Mouse (Mus musculus) thymus, adult 2 months (tissue): ENCODE data around the gene Cmc2. TPM values are rescaled to one million over a fixed set of nuclear protein-coding genes. Genes with fewer than 3 reads are reported as not detected.

Experiments used
- DNase-seq: peaks from one replicate; pipeline ENCODE4 v3.0.0; 2021
- H3K27ac ChIP-seq: fragments of 200-500 bp; 2 replicates; pipeline ENCODE4 v1.5.1; 2012; ENCODE audit warnings: low read length, control low read depth; ENCODE audit not compliant: control insufficient read depth, insufficient read depth
- H3K27me3 ChIP-seq: fragments of 200-500 bp; 2 replicates; pipeline ENCODE4 v1.6.1; 2012; ENCODE audit warnings: mild to moderate bottlenecking, low read length, moderate library complexity, mixed read lengths; ENCODE audit not compliant: control insufficient read depth, insufficient read depth
- H3K36me3 ChIP-seq: fragments of 200-500 bp; 2 replicates; pipeline ENCODE4 v1.6.1; 2012; ENCODE audit warnings: mild to moderate bottlenecking, low read length, moderate library complexity; ENCODE audit not compliant: control insufficient read depth, insufficient read depth
- H3K4me1 ChIP-seq: fragments of 200-500 bp; replicated peaks from 2 replicates; pipeline ENCODE4 v1.6.1; 2012; ENCODE audit warnings: low read length; ENCODE audit not compliant: control insufficient read depth, insufficient read depth
- H3K4me3 ChIP-seq: fragments of 200-500 bp; 2 replicates; pipeline ENCODE4 v1.5.1; 2012; ENCODE audit warnings: mild to moderate bottlenecking, low read length, control low read depth, moderate library complexity; ENCODE audit not compliant: control insufficient read depth, insufficient read depth
- CTCF ChIP-seq: fragments of 200-500 bp; IDR thresholded peaks from 2 replicates; pipeline ENCODE4 v1.5.1; 2012; ENCODE audit warnings: mild to moderate bottlenecking, control low read depth, low read length, moderate library complexity, borderline replicate concordance; ENCODE audit not compliant: control insufficient read depth, poor library complexity, insufficient read depth; ENCODE audit errors: extremely low read depth
- POLR2A ChIP-seq: fragments of 200-500 bp; IDR thresholded peaks from 2 replicates; pipeline ENCODE4 v1.6.1; 2012; ENCODE audit warnings: mild to moderate bottlenecking, low read length, control low read depth, moderate library complexity; ENCODE audit not compliant: control insufficient read depth, poor library complexity, insufficient read depth; ENCODE audit errors: extremely low read depth
- WGBS: fragments of 180-500 bp; shearing (Covaris S2); methylation state at CpG from one replicate; pipeline ENCODE4 v1.1.7; 2018; 5-methylcytosine and 5-hydroxymethylcytosine counted together
- polyA plus RNA-seq: library from polyadenylated mRNA; depleted of rRNA; stranded (reverse); fragments of >200 nt; gene quantifications from 2 replicates; pipeline ENCODE4 v1.2.3, GENCODE M21; 2012; rRNA removed

Cmc2 gene
- polyA plus RNA-seq, 1 experiment, result 18.9 TPM

DNA sequence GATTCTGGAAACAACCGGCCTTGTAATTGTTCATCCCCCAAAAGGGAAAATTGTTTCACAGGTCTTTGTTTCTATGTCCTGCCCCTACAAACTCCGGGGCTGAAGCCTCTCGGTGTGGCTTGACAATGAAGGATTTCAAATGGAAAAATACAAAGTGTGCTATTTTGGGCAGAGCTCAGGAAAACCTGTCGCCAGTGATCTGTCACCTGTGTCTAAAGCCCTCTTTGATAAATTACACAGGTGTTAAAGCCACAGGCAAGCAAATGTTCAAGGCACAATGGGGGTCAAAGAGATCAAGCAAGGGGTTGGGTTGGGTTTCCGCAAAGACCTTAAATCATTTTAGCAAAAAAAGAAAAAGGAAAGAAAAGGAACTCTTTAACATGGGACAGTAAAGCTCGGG is 78.6 kb downstream of the Cmc2 start:
- H3K4me3 ChIP-seq, result no peak overlapping the region
- WGBS, result 64% methylated on average over 6 of the region's 6 CpGs
- TF ChIP-seq CTCF (no peak), POLR2A (no peak)
- no peak for DNase-seq
- no peak overlapping the region for H3K27ac ChIP-seq
- no peaks in the 10 kb centered on the region for H3K36me3 ChIP-seq
- no peaks in the 10 kb centered on the region for H3K4me1 ChIP-seq
- no peaks in the 10 kb centered on the region for H3K27me3 ChIP-seq

Other genes with a start within 250 kb of the Cmc2 start
- 12.1 and 13.3 TPM in 2 replicates for gene Cdyl2, start 188.5 kb downstream of the Cmc2 start, polyA plus RNA-seq
- 20.5 and 22.7 TPM in 2 replicates for gene Cenpn, start 275 bp upstream of the Cmc2 start, polyA plus RNA-seq
- gene Atmin, start 21.9 kb upstream of the Cmc2 start, polyA plus RNA-seq, result 20.8 and 28.0 TPM in 2 replicates
- gene 1700030J22Rik, start 57.5 kb upstream of the Cmc2 start, polyA plus RNA-seq, result 0.53 and 0.55 TPM in 2 replicates
- 14.7 and 16.0 TPM in 2 replicates for gene Gcsh, start 72.1 kb upstream of the Cmc2 start, polyA plus RNA-seq
- gene Pkd1l2, start 161.0 kb upstream of the Cmc2 start, polyA plus RNA-seq, result 0.09 and 0.16 TPM in 2 replicates
- 0.06 and 0.07 TPM in 2 replicates for gene Bco1, start 174.4 kb upstream of the Cmc2 start, polyA plus RNA-seq
- 6.3 and 7.1 TPM in 2 replicates for gene Gan, start 236.7 kb upstream of the Cmc2 start, polyA plus RNA-seq